Mouse (Mus musculus): Measurements from ENCODE around the gene Dct.

The Dct gene

DNA sequence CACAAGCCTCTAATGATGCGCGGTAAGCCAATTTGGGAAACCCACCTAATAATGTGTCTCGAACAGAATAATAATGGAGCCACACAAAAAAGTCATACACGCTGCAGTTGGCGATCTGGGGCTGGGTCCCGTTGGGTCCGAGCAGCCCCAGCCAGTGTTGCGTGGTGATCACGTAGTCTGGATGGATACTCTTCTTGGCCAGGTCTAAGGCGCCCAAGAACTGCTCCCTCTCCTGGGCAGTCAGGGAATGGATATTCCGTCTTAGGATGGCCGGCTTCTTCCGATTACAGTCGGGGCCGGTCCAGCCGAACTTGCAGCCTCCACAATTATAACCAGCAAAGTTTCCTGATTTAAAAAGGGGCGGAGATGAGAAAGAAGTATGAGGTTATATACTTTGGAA is 9.1 kb downstream of the Dct start:
- no peak for DNase-seq (ENCODE audit: low spot score in 2 of 2)

DNA sequence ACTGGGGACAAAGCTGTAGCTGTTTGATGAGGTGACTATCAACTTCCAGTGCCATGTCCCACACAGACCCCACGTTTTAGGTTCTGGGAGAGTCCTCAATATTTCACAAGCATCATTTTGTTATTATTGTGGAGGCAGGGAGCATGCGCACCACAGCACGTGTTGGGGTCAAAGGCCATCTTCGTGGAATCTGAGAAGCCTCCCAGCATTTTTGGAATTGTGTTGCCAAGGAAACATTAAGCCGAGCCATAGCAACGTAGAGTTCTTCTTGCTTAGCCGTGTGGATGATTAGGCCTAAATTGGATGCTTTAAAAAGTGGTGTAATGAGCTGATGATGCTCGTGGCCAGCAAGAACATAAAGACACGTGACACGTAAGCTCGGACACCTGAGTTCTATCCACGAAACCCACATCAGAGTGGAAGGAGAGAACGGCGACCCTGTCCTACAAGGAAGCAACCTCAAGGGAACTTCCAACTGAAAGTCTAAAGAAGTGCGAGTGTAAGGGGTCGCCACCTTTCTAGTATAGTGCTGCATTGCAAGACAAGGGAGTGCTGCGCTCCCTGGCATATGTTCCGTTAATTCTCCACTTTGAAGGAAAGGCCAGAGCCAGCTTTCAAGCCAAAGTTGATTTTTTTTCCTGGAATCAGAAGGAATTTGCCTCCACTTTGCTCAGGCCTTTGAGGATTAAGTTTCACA is 9.8 kb downstream of the Dct start:
- no peak for DNase-seq (ENCODE audit: low spot score in 2 of 2)

DNA sequence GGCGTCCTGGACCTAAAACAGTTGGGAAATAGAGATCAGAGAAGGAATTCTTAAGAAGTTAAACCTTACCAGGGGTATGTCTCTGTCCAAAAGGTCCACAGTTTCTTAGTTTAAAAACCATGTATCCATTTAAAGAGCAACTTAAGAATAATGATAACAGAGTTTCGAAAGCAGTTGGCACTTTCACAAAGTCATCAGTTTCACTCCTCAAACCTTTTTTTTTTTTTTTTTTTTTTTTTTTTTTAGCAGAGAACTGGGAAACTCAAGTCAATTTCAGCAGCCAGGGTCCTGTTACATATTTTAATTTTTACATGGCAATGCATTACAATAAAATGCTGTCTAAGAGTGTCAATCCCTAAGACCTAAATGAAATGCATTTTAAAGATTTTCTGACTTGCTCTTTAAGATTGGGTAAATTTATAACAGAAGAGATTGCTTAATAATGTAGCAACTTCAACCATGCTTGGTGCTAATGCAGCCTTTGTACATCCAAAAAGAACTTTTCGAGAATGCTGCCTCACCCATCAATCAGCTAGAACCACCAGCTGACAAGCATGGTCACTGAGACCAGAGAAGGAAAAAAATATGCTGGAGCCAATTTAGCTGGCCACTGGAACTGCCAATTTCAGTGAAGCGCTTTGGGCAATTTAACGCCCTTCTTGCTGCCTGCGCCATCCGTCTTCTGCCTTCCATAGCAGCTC is 11.3 kb downstream of the Dct start:
- DNase-seq (ENCODE audit: low spot score in 2 of 2): no peak

GRCm38 (mm10) chr14:118039074-118039473 is 13.0 kb downstream of the Dct start:
- DNase-seq (ENCODE audit: low spot score in 2 of 2): no peak

- no peak for DNase-seq (ENCODE audit: low spot score in 2 of 2)
Observed at GRCm38 (mm10) chr14:118027564-118027963, 24.5 kb downstream of the Dct start.

GRCm38 (mm10) chr14:118021867-118022543 is 30.0 kb downstream of the Dct start:
- no peak for DNase-seq (ENCODE audit: low spot score in 2 of 2)

DNA sequence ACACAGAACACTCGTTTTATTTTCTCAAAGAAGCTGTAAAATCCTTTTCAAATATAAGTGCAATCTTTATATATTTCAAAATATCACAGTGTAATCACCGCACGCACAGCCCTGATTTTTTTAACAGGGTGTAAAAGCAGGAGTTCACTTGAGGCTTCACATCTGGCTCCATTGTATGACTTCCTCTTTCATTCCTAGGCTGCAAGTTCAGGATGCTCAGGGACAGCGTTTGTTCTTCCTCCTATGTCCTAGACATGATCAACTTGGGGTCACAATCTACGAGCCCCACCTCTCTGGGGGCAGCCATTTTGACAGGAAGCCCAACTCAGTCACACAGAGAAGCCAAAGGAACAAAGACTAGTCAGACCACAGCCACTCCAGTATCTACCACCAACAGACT is 32.7 kb downstream of the Dct start:
- no peak for DNase-seq (ENCODE audit: low spot score in 2 of 2)

GRCm38 (mm10) chr14:118013237-118013636 is 38.8 kb downstream of the Dct start:
- no peak for DNase-seq (ENCODE audit: low spot score in 2 of 2)

DNA sequence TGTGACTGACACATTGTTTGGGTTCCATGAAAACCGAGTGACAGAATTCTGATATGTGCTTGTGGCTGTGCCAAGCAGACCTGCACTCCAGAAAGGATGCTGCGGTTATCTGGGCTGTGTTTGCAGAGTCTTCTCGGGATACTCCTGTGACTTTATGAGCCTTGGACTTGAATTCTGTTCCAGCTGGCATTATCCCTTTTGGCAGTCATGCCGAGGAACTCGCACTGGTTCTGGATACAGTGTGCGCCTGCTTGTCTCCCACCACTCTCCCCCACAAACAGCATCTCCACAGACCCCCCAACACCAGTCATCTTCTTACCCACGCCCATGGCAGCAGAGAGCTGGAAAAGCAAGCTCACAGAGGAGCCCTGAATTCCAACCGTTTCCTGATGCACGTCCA is 42.5 kb downstream of the Dct start:
- DNase-seq (ENCODE audit: low spot score in 2 of 2): no peak

DNA sequence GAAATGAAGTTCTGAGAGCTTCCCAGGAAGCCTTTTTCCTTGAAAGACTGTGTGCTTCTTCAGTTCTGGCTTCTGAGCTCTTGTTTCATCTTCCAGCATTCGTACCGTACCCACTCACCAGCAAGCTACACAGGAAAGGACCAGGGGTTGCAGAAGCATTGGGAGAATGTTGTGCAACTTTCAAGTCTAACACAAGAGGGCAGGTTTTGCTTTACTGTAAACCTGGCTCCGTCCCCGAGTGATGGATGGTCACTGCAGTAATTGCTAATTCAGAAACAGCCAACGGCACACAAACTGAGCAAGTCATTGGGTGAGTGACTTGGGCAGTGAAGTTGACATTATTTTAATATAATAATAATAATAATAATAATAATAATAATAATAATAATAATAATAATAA is 46.3 kb downstream of the Dct start:
- peak; percentile 70 for DNase-seq (ENCODE audit: low spot score in 2 of 2)

DNA sequence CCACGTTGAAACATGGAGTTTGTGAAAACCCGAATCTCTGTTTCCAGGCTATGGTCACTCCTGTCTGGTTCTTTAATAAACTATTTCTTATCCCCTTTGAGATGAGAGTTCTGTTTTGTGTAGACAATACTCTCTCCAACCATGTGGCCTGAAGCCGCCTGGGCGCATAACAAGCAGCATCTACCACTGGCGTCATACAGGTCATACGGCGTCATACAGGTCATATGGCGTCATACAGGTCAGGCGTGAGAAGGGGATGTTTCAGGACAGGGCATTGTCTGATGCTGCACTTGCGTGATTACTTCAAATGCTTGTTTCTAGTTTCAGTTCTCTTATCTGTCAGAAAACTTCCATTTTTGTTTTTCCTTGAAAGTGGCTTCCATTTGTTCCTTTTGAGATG is 47.6 kb downstream of the Dct start:
- DNase-seq (ENCODE audit: low spot score in 2 of 2): no peak

DNA sequence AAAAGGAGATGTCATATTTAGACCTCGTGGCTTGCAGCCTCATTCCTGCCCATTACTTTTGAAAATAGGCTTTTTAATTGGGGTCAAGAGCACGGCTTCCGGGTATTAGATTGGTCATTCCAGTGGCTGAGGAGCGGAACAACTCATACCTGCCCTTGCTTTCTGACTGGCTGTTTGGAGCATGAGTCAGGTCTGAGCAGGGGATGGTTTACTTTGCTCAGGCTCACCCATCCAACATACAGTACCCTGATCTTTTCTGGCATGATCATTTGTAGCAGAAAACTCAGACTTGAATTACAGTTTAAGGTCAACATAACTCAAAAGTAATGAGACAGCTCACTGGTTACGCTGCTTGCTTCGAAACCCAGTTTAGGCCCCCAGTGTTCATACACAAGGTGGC is 58.2 kb downstream of the Dct start:
- no peak for DNase-seq (ENCODE audit: low spot score in 2 of 2)

DNA sequence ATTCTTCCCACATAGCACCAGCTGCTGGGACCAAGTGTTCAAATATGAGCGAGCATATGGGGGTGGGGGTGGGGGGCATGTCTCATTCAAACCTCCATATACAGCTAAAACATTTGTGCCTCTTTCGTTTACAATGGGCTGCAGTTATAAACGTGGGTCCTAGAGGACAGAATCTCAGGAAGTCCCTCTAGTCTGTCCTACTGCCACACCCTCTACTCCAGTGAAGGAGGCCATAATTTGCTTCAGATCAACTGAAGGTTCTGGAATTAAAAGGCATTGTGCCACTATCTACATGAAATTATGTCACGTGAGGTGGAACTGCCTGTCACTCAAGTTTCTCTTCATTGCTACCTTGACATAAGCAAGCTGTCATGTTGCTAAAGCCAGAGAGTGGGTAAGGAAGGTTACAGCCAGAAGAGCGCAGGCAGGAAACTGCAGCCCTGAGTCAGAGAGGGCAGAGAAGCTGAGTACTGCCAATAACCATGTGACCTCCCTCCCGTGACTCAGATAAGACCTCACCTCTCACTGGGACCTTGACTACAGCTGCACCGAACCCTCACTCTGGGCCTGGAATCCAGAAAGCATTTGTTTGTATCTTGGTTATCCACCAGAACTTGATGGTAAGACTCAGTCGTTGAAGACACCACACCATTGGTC is 59.3 kb downstream of the Dct start:
- no peak for DNase-seq (ENCODE audit: low spot score in 2 of 2)

GRCm38 (mm10) chr14:117990203-117990602 is 61.8 kb downstream of the Dct start:
- no peak for DNase-seq (ENCODE audit: low spot score in 2 of 2)

DNA sequence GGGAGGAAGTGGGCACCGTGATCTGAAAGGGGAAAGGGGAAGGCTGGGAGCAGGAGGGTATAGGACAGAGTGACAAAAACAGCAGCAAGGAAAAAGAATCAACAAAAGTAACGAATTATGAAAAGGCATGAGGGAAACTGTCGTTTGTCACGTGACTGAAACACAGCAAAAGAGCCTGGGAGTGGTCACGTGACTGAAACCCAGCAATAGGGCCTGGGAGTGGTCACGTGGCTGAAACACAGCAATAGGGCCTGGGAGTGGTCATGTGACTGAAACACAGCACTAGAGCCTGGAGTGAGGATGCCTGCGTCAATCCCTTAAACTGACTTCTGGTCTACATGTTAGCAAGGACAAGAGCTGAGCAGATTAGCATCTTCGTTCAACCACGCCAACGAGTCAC is 63.6 kb downstream of the Dct start:
- DNase-seq (ENCODE audit: low spot score in 2 of 2): no peak

DNA sequence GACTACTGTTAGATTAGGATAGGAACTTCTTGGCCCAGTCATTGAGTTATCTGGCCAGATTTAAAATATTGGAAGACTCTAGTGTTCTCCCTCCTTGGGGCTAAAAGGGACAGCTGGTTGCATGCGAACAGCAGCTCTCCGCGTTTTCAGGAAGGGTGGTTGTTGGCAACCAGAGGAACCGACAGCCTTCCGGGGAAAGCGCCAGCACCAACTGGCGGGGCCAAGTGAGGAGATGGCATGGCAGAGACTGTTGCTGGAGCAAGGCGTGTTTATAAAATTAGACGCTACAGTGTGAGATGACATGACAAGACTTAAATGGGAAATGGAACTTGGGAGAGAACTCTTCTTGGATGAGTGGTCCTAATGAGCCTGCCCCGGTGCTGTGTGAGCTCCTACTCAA is 70.5 kb downstream of the Dct start:
- DNase-seq (ENCODE audit: low spot score in 2 of 2): peak; percentile 45 to 47

DNA sequence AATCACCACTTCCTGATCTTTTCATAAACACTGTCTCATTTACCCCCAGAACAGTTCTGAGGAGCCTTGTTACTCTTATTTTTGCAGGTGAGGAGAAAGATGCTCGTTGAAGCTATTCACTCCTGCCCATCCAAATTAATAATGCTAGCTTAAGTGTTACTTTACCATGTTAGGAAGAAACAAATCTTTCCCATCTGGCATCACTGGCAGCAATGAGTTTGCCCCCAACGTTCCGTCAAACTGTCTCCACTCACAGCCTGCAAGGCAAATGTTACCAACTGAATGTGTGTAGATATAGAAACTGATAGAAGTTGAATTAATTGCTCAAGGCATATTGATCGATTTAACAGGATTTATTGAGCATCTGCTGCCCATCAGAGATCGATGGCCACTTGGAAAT is 79.5 kb downstream of the Dct start:
- no peak for DNase-seq (ENCODE audit: low spot score in 2 of 2)

Data from right cerebral cortex, adult 2 months (tissue).